Mouse (Mus musculus) liver, adult 2 months (tissue): ENCODE results near the gene Zbed5.

ENCODE experiments used
- CTCF ChIP-seq: fragments of 200-500 bp; IDR thresholded peaks from 2 replicates; pipeline ENCODE4 v1.5.1; 2011; ENCODE audit warnings: low read depth, low read length, control low read depth
- POLR2A ChIP-seq: fragments of 200-500 bp; IDR thresholded peaks from 2 replicates; pipeline ENCODE4 v1.6.1; 2011; ENCODE audit warnings: low read length, control low read depth; ENCODE audit not compliant: insufficient read depth; ENCODE audit errors: extremely low read depth

GRCm38 (mm10) chr5:129856414-129856813 is 39.1 kb upstream of the Zbed5 start:
- TF ChIP-seq POLR2A, result no peak
- peak; percentile 16; the same call in 1 of the 2 replicates for TF ChIP-seq CTCF
